In genomic region chr15:84841925-84842821, GRCm38 (mm10) we compare ENCODE assay signal across 11 mouse cellular contexts. TPM values are rescaled to one million over a fixed set of nuclear protein-coding genes. Genes with fewer than 3 reads are reported as not detected.
DNase-seq lines count a peak whose midpoint lies in the region; ATAC-seq lines count a peak whose summit lies in the region.
"Had no signal": no experiment of that assay in that cellular context is flagged by ENCODE, and none has a peak within 500 bp of the region (broad histone marks: within the 10 kb centered on the region; RNA-seq: fewer than 3 reads in every experiment).

No protein-coding gene starts in this region.

- peak; percentile 39; the same call in 1 of the 2 replicates for ATAC-seq in forebrain, embryonic 13.5 days
- ATAC-seq in neural tube, embryonic 13.5 days (ENCODE audit: low read depth), result peak; percentile 67

- peaks cover 6% of the 10 kb centered on the region; the same call in 1 of the 2 replicates for H3K36me3 ChIP-seq in forebrain, embryonic 13.5 days (ENCODE audit: poor library complexity, severe bottlenecking)
- no peaks in the 10 kb centered on the region for H3K36me3 ChIP-seq in limb, embryonic 10.5 days
- no peaks in the 10 kb centered on the region; the same call in 1 of the 2 replicates for H3K36me3 ChIP-seq in neural tube, embryonic 13.5 days
- H3K36me3 ChIP-seq: heart, embryonic 12.5 days had no signal

- 0 out of 2 replicates have a peak overlapping the region, but pooled peaks have one; percentile 1 for H3K4me3 ChIP-seq in forebrain, embryonic 13.5 days
- H3K4me3 ChIP-seq in limb, embryonic 10.5 days, result peak overlapping the region; percentile 13
- no peak overlapping the region for H3K4me3 ChIP-seq in neural tube, embryonic 13.5 days
- H3K4me3 ChIP-seq: heart, embryonic 12.5 days had no signal

- H3K4me1 ChIP-seq in forebrain, embryonic 13.5 days, result peaks cover 80% of the 10 kb centered on the region
- H3K4me1 ChIP-seq in limb, embryonic 10.5 days, result peaks cover 53% of the 10 kb centered on the region
- peaks cover 91% of the 10 kb centered on the region for H3K4me1 ChIP-seq in neural tube, embryonic 13.5 days (replicated peaks)

- peak; percentile 13 for DNase-seq in gastrocnemius, postnatal 25 days
- DNase-seq in gastrocnemius, postnatal 4 days (ENCODE audit: low spot score in 2 of 2), result no peak
- DNase-seq in limb, embryonic 10.5 days (ENCODE audit: low spot score), result peak; percentile 40
- DNase-seq in layer of hippocampus, adult 9-11 months, result no peak
- DNase-seq in kidney, adult 8-10 months, result no peak
- no peak for DNase-seq in cerebellum, postnatal 14 days
- DNase-seq: right cerebral cortex, postnatal 4 days; thymus, postnatal 36 days had no signal

- H3K4me2 ChIP-seq in forebrain, embryonic 13.5 days, result peak overlapping the region; percentile 39
- peak overlapping the region; percentile 40 for H3K4me2 ChIP-seq in neural tube, embryonic 13.5 days
- H3K4me2 ChIP-seq: heart, embryonic 12.5 days had no signal

- 21% methylated on average over 19 of the region's 19 CpGs for WGBS in forebrain, embryonic 13.5 days
- WGBS in limb, embryonic 10.5 days, result 23% methylated on average over 19 of the region's 19 CpGs
- 20% methylated on average over 19 of the region's 19 CpGs for WGBS in neural tube, embryonic 13.5 days

- peak overlapping the region; percentile 51; the same call in 1 of the 2 replicates for H3K27ac ChIP-seq in forebrain, embryonic 13.5 days
- H3K27ac ChIP-seq in limb, embryonic 10.5 days, result peak overlapping the region; percentile 53
- H3K27ac ChIP-seq in neural tube, embryonic 13.5 days (replicated peaks), result peak overlapping the region; percentile 84

- no peaks in the 10 kb centered on the region for H3K27me3 ChIP-seq in forebrain, embryonic 13.5 days
- H3K27me3 ChIP-seq in limb, embryonic 10.5 days (ENCODE audit: low read depth, poor library complexity, severe bottlenecking), result no peaks in the 10 kb centered on the region
- no peaks in the 10 kb centered on the region for H3K27me3 ChIP-seq in neural tube, embryonic 13.5 days
- H3K27me3 ChIP-seq: heart, embryonic 12.5 days had no signal

- H3K9ac ChIP-seq in forebrain, embryonic 13.5 days, result peak overlapping the region; percentile 30
- peak overlapping the region; percentile 38; the same call in 1 of the 2 replicates for H3K9ac ChIP-seq in neural tube, embryonic 13.5 days
- H3K9ac ChIP-seq: heart, embryonic 12.5 days had no signal

- H3K9me3 ChIP-seq in forebrain, embryonic 13.5 days (replicated peaks), result no peaks in the 10 kb centered on the region
- no peaks in the 10 kb centered on the region for H3K9me3 ChIP-seq in limb, embryonic 10.5 days (replicated peaks)
- no peaks in the 10 kb centered on the region for H3K9me3 ChIP-seq in neural tube, embryonic 13.5 days
- H3K9me3 ChIP-seq: heart, embryonic 12.5 days had no signal

RNA-seq across cellular contexts. Expression of gene Phf21b, which starts 13.7 kb away (rescaled TPM):
- total RNA-seq in gastrocnemius, postnatal 25 days (2021), result under 1 TPM; 0.38 to 0.82 TPM
- total RNA-seq in gastrocnemius, postnatal 4 days (2021), result 1 to 10 TPM in 1 of 2 experiments, under 1 TPM in 1; 0.57 to 2.1 TPM
- polyA plus RNA-seq in forebrain, embryonic 13.5 days (2015; fragmentation: Nextera tagmentation; extraction: Ambion mirVana), result 16.4 and 17.1 TPM in 2 replicates
- 1.1 and 1.2 TPM in 2 replicates for polyA plus RNA-seq in limb, embryonic 10.5 days (2016; fragmentation: Nextera tagmentation; extraction: Ambion mirVana)
- 11.5 and 12.6 TPM in 2 replicates for polyA plus RNA-seq in neural tube, embryonic 13.5 days (2015; fragmentation: Nextera tagmentation; extraction: Ambion mirVana)

Comparison
In these comparisons a context has a peak if more than half of its experiments do, and no peak if none do; other contexts are left out.
1. DNase-seq: peak in gastrocnemius, postnatal 25 days (single experiment) and limb, embryonic 10.5 days (single experiment); none in gastrocnemius, postnatal 4 days (0 of 2), layer of hippocampus, adult 9-11 months (single experiment), kidney, adult 8-10 months (0 of 2) and cerebellum, postnatal 14 days (0 of 2).
2. Peak in every context shown above with its lines, with median percentiles within 50 percentile points of each other: H3K27ac ChIP-seq.